Mouse (Mus musculus) heart, embryonic 13.5 days (tissue): ENCODE results near the gene Tenm4. TPM values are rescaled to one million over a fixed set of nuclear protein-coding genes. Genes with fewer than 3 reads are reported as not detected.

Source experiments
- ATAC-seq: fragments of 200-750 bp; cut with Nextera tagmentation; 2 replicates; pipeline ENCODE4 v1.8.0; 2017; ENCODE audit warnings: moderate TSS enrichment; ENCODE audit not compliant: insufficient number of reproducible peaks, low FRiP score, low TSS enrichment; ENCODE audit errors: extremely low read depth
- H3K27ac ChIP-seq: fragments of 300-500 bp; sonication (generic); replicated peaks from 2 replicates; pipeline ENCODE4 v1.5.1; 2015; ENCODE audit warnings: moderate library complexity, mild to moderate bottlenecking, inconsistent platforms
- H3K27me3 ChIP-seq: fragments of 300-500 bp; sonication (generic); replicated peaks from 2 replicates; pipeline ENCODE4 v1.6.1; 2015; ENCODE audit warnings: mild to moderate bottlenecking, inconsistent platforms
- H3K36me3 ChIP-seq: fragments of 300-500 bp; sonication (generic); 2 replicates; pipeline ENCODE4 v1.6.1; 2015; ENCODE audit warnings: mild to moderate bottlenecking, inconsistent platforms
- H3K4me1 ChIP-seq: fragments of 300-500 bp; sonication (generic); 2 replicates; pipeline ENCODE4 v1.6.1; 2015; ENCODE audit warnings: inconsistent platforms
- H3K4me2 ChIP-seq: fragments of 300-500 bp; sonication (generic); 2 replicates; pipeline ENCODE4 v1.6.1; 2015; ENCODE audit warnings: inconsistent platforms, mild to moderate bottlenecking, moderate library complexity
- H3K4me3 ChIP-seq: fragments of 300-500 bp; sonication (generic); 2 replicates; pipeline ENCODE4 v1.5.1; 2015; ENCODE audit warnings: moderate library complexity, mild to moderate bottlenecking, inconsistent platforms
- H3K9ac ChIP-seq: fragments of 300-500 bp; sonication (generic); 2 replicates; pipeline ENCODE4 v1.6.1; 2015; ENCODE audit warnings: inconsistent platforms, mild to moderate bottlenecking, moderate library complexity
- H3K9me3 ChIP-seq: fragments of 300-500 bp; sonication (generic); 2 replicates; pipeline ENCODE4 v1.6.1; 2016; ENCODE audit warnings: inconsistent platforms
- WGBS: fragments of 180-500 bp; shearing (Covaris S2); methylation state at CpG from one replicate; pipeline ENCODE4 v1.1.7; 2015; ENCODE audit warnings: mixed read lengths; 5-methylcytosine and 5-hydroxymethylcytosine counted together
- polyA plus RNA-seq: library from polyadenylated mRNA; unstranded; fragments of >200 nt; fragmentation: Nextera tagmentation; extraction: Ambion mirVana; gene quantifications from 2 replicates; pipeline ENCODE4 v1.2.1, GENCODE M21; 2015

Tenm4 gene
- polyA plus RNA-seq, 1 experiment from 2014 or later, result 10.5 TPM

- Histone ChIP-seq H3K36me3 (no peaks in the 10 kb centered on the region), H3K4me3 (no peak overlapping the region), H3K4me1 (peaks cover 10% of the 10 kb centered on the region; the same call in 1 of the 2 replicates), H3K4me2 (no peak overlapping the region), H3K9me3 (no peaks in the 10 kb centered on the region), H3K27me3 (peaks cover 77% of the 10 kb centered on the region), H3K27ac (0 out of 2 replicates have a peak overlapping the region, but pooled peaks have one; percentile 3), H3K9ac (no peak overlapping the region)
- ATAC-seq, result no peak
- 66% methylated on average over 4 of the region's 4 CpGs for WGBS
Observed at GRCm38 (mm10) chr7:96566260-96566659, 395.2 kb downstream of the Tenm4 start.

GRCm38 (mm10) chr7:96568034-96568433 lies 397.0 kb downstream of the Tenm4 start:
- H3K4me2 ChIP-seq, result no peak overlapping the region
- H3K4me3 ChIP-seq, result no peak overlapping the region
- no peak for ATAC-seq
- no peaks in the 10 kb centered on the region for H3K36me3 ChIP-seq
- no peaks in the 10 kb centered on the region for H3K9me3 ChIP-seq
- H3K27me3 ChIP-seq, result peaks cover 76% of the 10 kb centered on the region
- no peak overlapping the region for H3K9ac ChIP-seq
- peaks cover 10% of the 10 kb centered on the region; the same call in 1 of the 2 replicates for H3K4me1 ChIP-seq
- H3K27ac ChIP-seq, result no peak overlapping the region
- WGBS, result 90% methylated on average over 3 of the region's 3 CpGs

DNA sequence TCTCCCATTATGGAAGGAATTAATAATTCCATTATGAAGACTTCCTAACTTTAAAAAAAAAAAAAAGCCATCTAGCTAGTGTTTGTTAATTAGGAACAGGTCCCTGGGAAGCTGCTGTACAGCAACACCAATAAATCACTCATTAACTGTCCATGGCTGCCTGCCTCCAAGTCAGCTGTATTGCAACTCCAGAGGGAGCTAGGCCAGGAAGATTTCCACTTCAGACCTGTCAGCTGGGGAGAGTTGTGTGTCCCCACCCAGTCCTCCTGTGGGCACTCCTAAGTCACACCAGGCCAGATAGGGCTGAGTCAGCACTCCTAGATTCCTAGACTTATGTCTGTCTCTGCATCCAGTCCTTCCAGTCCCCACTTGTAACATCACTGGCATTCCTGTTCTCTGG lies 399.9 kb downstream of the Tenm4 start:
- Histone ChIP-seq H3K9me3 (no peaks in the 10 kb centered on the region), H3K27ac (no peak overlapping the region), H3K4me2 (no peak overlapping the region), H3K36me3 (no peaks in the 10 kb centered on the region), H3K27me3 (peaks cover 49% of the 10 kb centered on the region), H3K4me3 (no peak overlapping the region), H3K4me1 (peaks cover 15% of the 10 kb centered on the region), H3K9ac (no peak overlapping the region)
- ATAC-seq, result no peak

DNA sequence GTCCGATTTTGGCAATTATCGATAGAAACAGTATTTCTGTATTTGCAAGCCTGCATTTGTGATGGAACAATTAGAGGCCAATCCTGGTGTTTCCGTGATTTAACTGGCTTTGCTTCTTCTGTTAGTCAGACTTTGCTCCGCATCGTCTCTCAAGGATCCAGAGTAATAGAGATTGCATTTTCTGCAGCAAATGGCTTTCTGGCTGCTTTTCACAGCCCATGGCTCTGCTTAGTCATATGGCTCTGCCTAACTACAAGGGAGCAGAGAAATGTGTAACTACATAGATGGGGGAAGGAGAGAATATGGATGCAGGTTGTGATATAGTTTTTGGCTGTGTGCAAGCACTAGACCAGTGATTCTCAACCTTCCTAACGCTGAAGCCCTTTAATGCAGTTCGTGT lies 401.9 kb downstream of the Tenm4 start:
- H3K4me1 ChIP-seq, result peaks cover 13% of the 10 kb centered on the region
- no peak overlapping the region for H3K9ac ChIP-seq
- H3K4me3 ChIP-seq, result no peak overlapping the region
- no peak overlapping the region for H3K4me2 ChIP-seq
- H3K27ac ChIP-seq, result no peak overlapping the region
- H3K9me3 ChIP-seq, result no peaks in the 10 kb centered on the region
- WGBS, result 83% methylated on average over 7 of the region's 7 CpGs
- peaks cover 47% of the 10 kb centered on the region for H3K27me3 ChIP-seq
- no peak for ATAC-seq
- no peaks in the 10 kb centered on the region for H3K36me3 ChIP-seq

GRCm38 (mm10) chr7:96575202-96575650 lies 404.2 kb downstream of the Tenm4 start:
- peaks cover 40% of the 10 kb centered on the region for H3K27me3 ChIP-seq
- no peak overlapping the region for H3K4me2 ChIP-seq
- peaks cover 16% of the 10 kb centered on the region for H3K4me1 ChIP-seq
- H3K27ac ChIP-seq, result peak overlapping the region; percentile 70
- no peak overlapping the region for H3K9ac ChIP-seq
- no peak for ATAC-seq
- WGBS, result 49% methylated on average over 7 of the region's 7 CpGs
- no peaks in the 10 kb centered on the region for H3K36me3 ChIP-seq
- no peaks in the 10 kb centered on the region for H3K9me3 ChIP-seq
- no peak overlapping the region for H3K4me3 ChIP-seq

- H3K4me2 ChIP-seq, result no peak overlapping the region
- H3K36me3 ChIP-seq, result no peaks in the 10 kb centered on the region
- peaks cover 16% of the 10 kb centered on the region for H3K4me1 ChIP-seq
- no peak overlapping the region for H3K9ac ChIP-seq
- no peak for ATAC-seq
- no peaks in the 10 kb centered on the region for H3K9me3 ChIP-seq
- H3K27ac ChIP-seq, result no peak overlapping the region
- H3K4me3 ChIP-seq, result no peak overlapping the region
- H3K27me3 ChIP-seq, result peaks cover 15% of the 10 kb centered on the region
- WGBS, result 57% methylated on average over 6 of the region's 6 CpGs
Observed at GRCm38 (mm10) chr7:96582752-96583151, 411.7 kb downstream of the Tenm4 start.

- Histone ChIP-seq H3K4me2 (no peak overlapping the region), H3K27ac (no peak overlapping the region; the same call in 1 of the 2 replicates), H3K9me3 (no peaks in the 10 kb centered on the region), H3K36me3 (no peaks in the 10 kb centered on the region), H3K4me1 (peaks cover 14% of the 10 kb centered on the region), H3K9ac (no peak overlapping the region), H3K4me3 (no peak overlapping the region), H3K27me3 (peaks cover 12% of the 10 kb centered on the region; the same call in 1 of the 2 replicates)
- ATAC-seq, result no peak
Observed at GRCm38 (mm10) chr7:96587403-96587802, 416.4 kb downstream of the Tenm4 start.

DNA sequence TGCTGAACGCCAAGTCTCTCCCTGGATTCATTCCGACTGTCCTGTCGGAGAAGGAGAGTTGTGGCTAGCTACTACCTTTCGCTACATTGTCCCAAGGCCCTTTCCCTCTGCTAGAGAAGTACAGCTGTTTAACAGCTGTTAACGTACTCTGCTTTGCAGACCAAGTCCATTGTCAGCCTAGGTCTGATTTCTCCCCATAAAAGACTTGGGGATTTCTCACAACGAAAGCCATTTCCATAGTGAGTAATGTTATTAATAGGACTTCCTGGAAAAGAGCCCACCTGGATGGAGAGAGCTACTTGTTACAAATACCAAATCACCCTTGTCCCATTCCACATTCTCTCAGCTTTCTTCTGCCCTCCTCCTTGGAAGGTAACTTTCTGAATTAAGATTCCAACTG lies 417.5 kb downstream of the Tenm4 start:
- ATAC-seq, result no peak
- H3K36me3 ChIP-seq, result no peaks in the 10 kb centered on the region
- WGBS, result 85% methylated on average over 6 of the region's 6 CpGs
- no peak overlapping the region for H3K4me2 ChIP-seq
- H3K9ac ChIP-seq, result no peak overlapping the region
- H3K4me3 ChIP-seq, result no peak overlapping the region
- H3K27me3 ChIP-seq, result peaks cover 12% of the 10 kb centered on the region; the same call in 1 of the 2 replicates
- H3K4me1 ChIP-seq, result peaks cover 14% of the 10 kb centered on the region
- H3K27ac ChIP-seq, result no peak overlapping the region
- no peaks in the 10 kb centered on the region for H3K9me3 ChIP-seq

- no peak overlapping the region for H3K9ac ChIP-seq
- no peak overlapping the region for H3K27ac ChIP-seq
- H3K36me3 ChIP-seq, result no peaks in the 10 kb centered on the region
- no peak overlapping the region for H3K4me2 ChIP-seq
- ATAC-seq, result no peak
- 73% methylated on average over 9 of the region's 9 CpGs for WGBS
- no peak overlapping the region for H3K4me3 ChIP-seq
- peaks cover 5% of the 10 kb centered on the region; the same call in 1 of the 2 replicates for H3K4me1 ChIP-seq
- H3K27me3 ChIP-seq, result 0 out of 2 replicates have a peak, but pooled peaks cover 4% of the 10 kb centered on the region
- H3K9me3 ChIP-seq, result no peaks in the 10 kb centered on the region
Observed at GRCm38 (mm10) chr7:96595535-96596295, 424.7 kb downstream of the Tenm4 start.

GRCm38 (mm10) chr7:96596402-96597195 lies 425.6 kb downstream of the Tenm4 start:
- Histone ChIP-seq H3K4me3 (no peak overlapping the region), H3K9me3 (no peaks in the 10 kb centered on the region), H3K27ac (no peak overlapping the region), H3K27me3 (0 out of 2 replicates have a peak, but pooled peaks cover 5% of the 10 kb centered on the region), H3K4me2 (no peak overlapping the region), H3K9ac (no peak overlapping the region), H3K36me3 (no peaks in the 10 kb centered on the region), H3K4me1 (peaks cover 5% of the 10 kb centered on the region; the same call in 1 of the 2 replicates)
- 53% methylated on average over 9 of the region's 9 CpGs for WGBS
- ATAC-seq, result no peak

GRCm38 (mm10) chr7:96597871-96598270 lies 426.8 kb downstream of the Tenm4 start:
- no peak for ATAC-seq
- H3K27ac ChIP-seq, result no peak overlapping the region
- H3K9me3 ChIP-seq, result no peaks in the 10 kb centered on the region
- H3K4me2 ChIP-seq, result no peak overlapping the region
- no peak overlapping the region for H3K9ac ChIP-seq
- H3K27me3 ChIP-seq, result 0 out of 2 replicates have a peak, but pooled peaks cover 7% of the 10 kb centered on the region
- H3K4me1 ChIP-seq, result peaks cover 5% of the 10 kb centered on the region; the same call in 1 of the 2 replicates
- no peaks in the 10 kb centered on the region for H3K36me3 ChIP-seq
- no peak overlapping the region for H3K4me3 ChIP-seq
- 84% methylated on average over 4 of the region's 4 CpGs for WGBS
